Mouse (Mus musculus): ENCODE measurements at regions not wholly inside any gene's neighbourhood (a gene's known extent, or its start where the extent isn't known, plus 50 kb on each side); places are given as distances from the start of the nearest gene placed in this dataset.

DNA sequence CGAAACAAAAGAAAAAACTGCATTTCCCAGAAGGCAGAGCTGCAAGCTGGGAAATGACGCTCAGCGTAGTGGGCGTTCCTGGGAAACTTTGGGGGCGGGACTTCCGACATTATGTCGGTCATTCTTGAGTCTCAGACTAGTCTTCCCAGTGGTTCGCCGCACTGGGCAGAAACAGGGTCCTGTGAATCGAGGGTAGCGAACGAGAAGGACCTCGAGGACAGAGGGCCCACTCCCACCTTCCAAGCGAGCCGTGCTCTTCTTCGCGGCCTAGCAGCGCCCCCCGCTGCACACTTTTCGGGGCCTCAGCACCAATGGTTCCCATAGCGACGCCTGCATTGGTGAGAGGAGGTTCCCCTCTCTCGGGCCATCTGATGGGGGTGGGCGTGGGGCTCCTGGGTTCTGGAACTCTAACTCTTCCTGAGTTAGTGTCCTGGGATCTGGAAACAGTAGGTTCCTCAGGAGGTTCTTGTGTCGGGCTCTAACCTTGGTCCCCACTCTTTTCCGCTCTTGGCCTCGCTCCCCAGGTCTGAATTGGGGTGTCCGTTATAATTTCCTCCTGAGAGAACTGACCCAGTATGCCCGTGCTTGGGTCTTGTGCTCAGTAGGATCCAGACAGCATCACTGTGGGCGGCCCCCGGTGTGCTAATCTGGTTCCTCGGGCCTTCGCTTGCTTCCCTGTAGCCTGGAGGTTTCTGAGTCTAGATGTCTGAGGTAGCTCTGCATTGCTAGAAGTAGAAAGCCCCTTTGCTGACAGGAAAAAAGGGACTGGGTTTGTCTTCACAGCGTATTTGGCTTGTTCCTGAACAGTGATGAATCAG, 52.8 kb upstream of the Gramd1a start:
- DNase-seq (ENCODE audit: low spot score in 2 of 2) = peak; percentile 30 to 60

DNA sequence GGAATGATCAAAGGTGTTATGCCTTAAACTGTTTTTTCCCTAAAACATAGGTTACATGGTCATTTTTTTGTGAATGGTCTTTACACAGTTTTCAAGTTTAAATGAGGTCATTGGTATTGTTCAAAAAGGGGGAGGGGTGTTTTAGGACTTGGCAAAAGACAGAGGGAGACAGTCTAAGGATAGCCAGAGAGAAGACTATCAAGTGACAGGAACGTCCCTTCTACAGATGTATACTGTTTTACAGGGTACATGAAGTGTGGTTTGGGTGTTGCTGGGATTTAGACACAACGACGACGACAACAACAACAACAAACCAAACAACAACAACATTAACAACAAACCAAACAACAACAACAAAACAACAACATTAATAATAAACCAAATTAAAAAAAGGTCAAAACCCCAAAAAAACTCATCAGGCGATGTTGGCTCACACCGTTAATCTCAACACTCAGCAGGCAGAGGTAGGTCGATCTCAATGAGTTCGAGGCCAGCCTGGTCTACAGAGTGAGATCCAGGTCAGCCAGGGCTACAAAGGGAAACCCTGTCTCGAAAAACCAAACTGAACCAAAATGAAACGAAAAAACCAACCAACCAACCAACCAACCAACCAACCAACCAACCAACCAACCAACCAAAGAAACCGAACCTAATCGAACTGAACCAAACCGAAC, 52.0 kb upstream of the Gramd1a start:
- no peak for DNase-seq (ENCODE audit: low spot score in 2 of 2)
